Mouse (Mus musculus) brain, embryonic 14.5 days (tissue): ENCODE measurements at regions not wholly inside any gene's neighbourhood (a gene's known extent, or its start where the extent isn't known, plus 50 kb on each side); places are given as distances from the start of the nearest gene placed in this dataset.

Experiments
- CTCF ChIP-seq: fragments of 200-500 bp; IDR thresholded peaks from 2 replicates; pipeline ENCODE4 v1.5.1; 2012; ENCODE audit warnings: inconsistent platforms, mild to moderate bottlenecking, moderate library complexity, borderline replicate concordance; ENCODE audit not compliant: insufficient read depth, insufficient read length; ENCODE audit errors: extremely low read depth
- POLR2A ChIP-seq: fragments of 200-500 bp; IDR thresholded peaks from 2 replicates; pipeline ENCODE4 v1.6.1; 2012; ENCODE audit warnings: mild to moderate bottlenecking, inconsistent platforms, borderline replicate concordance; ENCODE audit not compliant: poor library complexity, insufficient read depth, insufficient read length, severe bottlenecking; ENCODE audit errors: extremely low read depth

GRCm38 (mm10) chr1:35361465-35361864 lies 511.7 kb downstream of the Plekhb2 start:
- TF ChIP-seq CTCF (no peak), POLR2A (no peak)
